Mouse (Mus musculus): ENCODE results near the gene Mrgprd.

DNA sequence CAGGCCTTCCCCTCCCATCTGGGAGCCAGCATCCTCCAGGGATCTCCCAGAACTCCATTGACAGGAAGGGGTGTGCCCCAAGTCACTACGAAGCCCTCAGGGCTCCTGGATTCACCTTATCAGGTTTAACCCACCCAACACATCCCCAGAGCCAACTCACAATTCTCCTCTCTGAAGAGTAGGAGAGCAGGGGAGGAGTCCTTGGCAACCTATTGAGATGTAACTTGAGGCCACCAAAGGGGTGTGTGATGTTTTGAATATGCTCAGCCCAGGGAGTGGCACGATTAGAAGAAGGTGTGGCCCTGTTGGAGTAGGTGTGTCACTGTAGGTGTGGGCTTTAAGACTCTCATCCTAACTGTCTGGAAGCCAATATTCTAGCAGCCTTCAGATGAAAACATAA lies 11.1 kb downstream of the Mrgprd start:
- no peak for TF ChIP-seq CTCF (IDR thresholded peaks at IDR 0.05)
- TF ChIP-seq EP300 (IDR thresholded peaks at IDR 0.05), result no peak
